Mouse (Mus musculus) bone marrow, adult 2 months (tissue): ENCODE results near the gene Fndc8.

Source experiments
- CTCF ChIP-seq: fragments of 200-500 bp; IDR thresholded peaks from 2 replicates; pipeline ENCODE4 v1.5.1; 2011; ENCODE audit warnings: low read length, control low read depth; ENCODE audit not compliant: control insufficient read depth, insufficient read depth
- POLR2A ChIP-seq: fragments of 200-500 bp; IDR thresholded peaks from 2 replicates; pipeline ENCODE4 v1.6.1; 2011; ENCODE audit warnings: low read depth, mild to moderate bottlenecking, control low read depth, low read length, borderline replicate concordance; ENCODE audit not compliant: control insufficient read depth

- TF ChIP-seq CTCF (no peak), POLR2A (no peak)
These were observed 55.5 kb downstream of the Fndc8 start for GRCm38 (mm10) chr11:82947457-82947856.
